Mouse (Mus musculus) intestine, embryonic 15.5 days (tissue): ENCODE measurements around the gene 4930595D18Rik. TPM values are rescaled to one million over a fixed set of nuclear protein-coding genes. Genes with fewer than 3 reads are reported as not detected.
A peak's percentile ranks its signal among the peaks of the same experiment; 100 is the strongest.

Source experiments
- ATAC-seq: fragments of 200-750 bp; cut with Nextera tagmentation; 2 replicates; pipeline ENCODE4 v1.8.0; 2017; ENCODE audit warnings: moderate TSS enrichment, moderate library complexity
- H3K27ac ChIP-seq: fragments of 300-500 bp; sonication (generic); 2 replicates; pipeline ENCODE4 v1.5.1; 2015; ENCODE audit warnings: mild to moderate bottlenecking, inconsistent platforms
- H3K27me3 ChIP-seq: fragments of 300-500 bp; sonication (generic); replicated peaks from 2 replicates; pipeline ENCODE4 v1.6.1; 2015; ENCODE audit warnings: inconsistent platforms
- H3K36me3 ChIP-seq: fragments of 300-500 bp; sonication (generic); 2 replicates; pipeline ENCODE4 v1.6.1; 2015; ENCODE audit warnings: inconsistent platforms
- H3K4me1 ChIP-seq: fragments of 300-500 bp; sonication (generic); replicated peaks from 2 replicates; pipeline ENCODE4 v1.6.1; 2015; ENCODE audit warnings: inconsistent platforms
- H3K4me2 ChIP-seq: fragments of 300-500 bp; sonication (generic); replicated peaks from 2 replicates; pipeline ENCODE4 v1.6.1; 2015; ENCODE audit warnings: mild to moderate bottlenecking, inconsistent platforms
- H3K4me3 ChIP-seq: fragments of 300-500 bp; sonication (generic); replicated peaks from 2 replicates; pipeline ENCODE4 v1.5.1; 2015; ENCODE audit warnings: inconsistent platforms
- H3K9ac ChIP-seq: fragments of 300-500 bp; sonication (generic); 2 replicates; pipeline ENCODE4 v1.6.1; 2015; ENCODE audit warnings: inconsistent platforms
- H3K9me3 ChIP-seq: fragments of 300-500 bp; sonication (generic); 2 replicates; pipeline ENCODE4 v1.6.1; 2016; ENCODE audit warnings: inconsistent platforms
- WGBS: fragments of 180-500 bp; shearing (Covaris S2); methylation state at CpG from one replicate; pipeline ENCODE4 v1.1.7; 2015; 5-methylcytosine and 5-hydroxymethylcytosine counted together
- polyA plus RNA-seq: library from polyadenylated mRNA; unstranded; fragments of >200 nt; fragmentation: Nextera tagmentation; extraction: Ambion mirVana; gene quantifications from 2 replicates; pipeline ENCODE4 v1.2.1, GENCODE M21; 2015

Gene 4930595D18Rik
- polyA plus RNA-seq = not detected in 2 replicates

DNA sequence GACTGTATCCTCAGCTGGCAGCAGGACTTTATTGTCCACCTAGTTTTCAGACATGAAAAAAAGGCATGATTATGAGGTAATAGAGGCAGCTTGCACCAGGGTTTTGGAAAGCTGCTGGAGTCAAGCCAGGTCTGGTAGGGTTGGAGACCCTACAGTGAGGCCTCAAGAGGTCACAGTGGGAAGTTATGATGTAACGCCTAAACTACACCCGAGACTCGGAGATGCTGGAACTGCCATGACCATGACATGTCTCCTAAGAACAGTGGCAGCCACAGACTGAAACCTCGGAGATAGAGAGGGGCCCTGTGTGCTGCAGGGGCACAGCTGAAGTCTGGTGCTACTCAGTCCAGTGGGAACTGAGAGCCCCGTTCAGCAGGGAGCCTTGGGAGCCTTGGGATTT is at the start of gene 4930595D18Rik:
4930595D18Rik (minus strand) TSS at position 16 of the 400 bp plus-strand sequence.
- 75% methylated on average over 5 of the region's 5 CpGs for WGBS
- Histone ChIP-seq H3K9me3 (no peaks in the 10 kb centered on the region), H3K36me3 (no peaks in the 10 kb centered on the region), H3K4me3 (no peak within 1 kb of the TSS), H3K27ac (no peak within 1 kb of the TSS), H3K4me1 (no peaks in the 10 kb centered on the region), H3K27me3 (no peaks in the 10 kb centered on the region), H3K4me2 (no peak within 1 kb of the TSS), H3K9ac (no peak within 1 kb of the TSS)
- no peak for ATAC-seq

DNA sequence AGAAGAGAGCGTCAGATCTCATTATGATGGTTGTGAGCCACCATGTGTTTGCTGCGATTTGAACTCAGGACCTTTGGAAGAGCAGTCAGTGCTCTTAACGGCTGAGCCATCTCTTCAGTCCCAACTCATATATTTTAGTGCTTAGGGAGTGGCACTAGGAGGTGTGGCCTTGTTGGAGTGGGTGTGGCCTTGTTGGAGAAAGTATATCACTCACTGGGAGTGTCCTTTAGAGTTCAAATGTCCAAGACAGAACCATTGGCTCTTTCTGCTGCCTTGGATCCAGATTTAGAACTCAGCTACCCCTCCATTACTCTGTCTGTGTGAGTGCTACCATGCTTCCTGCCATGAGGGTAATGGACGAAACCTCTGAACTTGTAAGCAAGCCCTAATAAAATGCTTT is 49.5 kb upstream of the 4930595D18Rik start:
- no peaks in the 10 kb centered on the region for H3K27me3 ChIP-seq
- no peak overlapping the region for H3K4me3 ChIP-seq
- H3K27ac ChIP-seq = no peak overlapping the region
- no peaks in the 10 kb centered on the region for H3K9me3 ChIP-seq
- ATAC-seq = peak; percentile 81
- no peak overlapping the region for H3K9ac ChIP-seq
- H3K36me3 ChIP-seq = no peaks in the 10 kb centered on the region
- H3K4me2 ChIP-seq = no peak overlapping the region
- no peaks in the 10 kb centered on the region for H3K4me1 ChIP-seq
- WGBS = 80% methylated on average over 4 of the region's 4 CpGs

DNA sequence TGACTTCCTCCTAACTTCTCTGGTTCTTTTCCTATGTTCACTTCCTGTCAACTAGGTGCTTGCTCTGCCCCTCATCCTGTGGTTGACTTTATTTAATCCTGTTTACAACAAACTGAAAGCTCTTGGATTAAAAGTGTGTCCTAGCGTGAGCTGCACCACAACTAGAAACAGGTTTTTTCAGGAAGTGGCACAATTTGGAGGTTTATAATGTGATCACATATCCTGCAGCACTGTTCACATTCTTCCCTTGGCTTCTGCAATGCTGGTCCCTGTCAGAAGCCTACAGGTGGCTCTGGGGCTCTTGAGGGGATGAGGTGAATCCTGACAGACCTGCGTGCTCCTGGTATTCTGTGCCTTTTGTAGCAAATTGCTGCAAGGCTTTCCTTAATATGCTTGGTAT is 46.5 kb upstream of the 4930595D18Rik start:
- 85% methylated on average over 2 of the region's 2 CpGs for WGBS
- Histone ChIP-seq H3K36me3 (no peaks in the 10 kb centered on the region), H3K4me3 (no peak overlapping the region), H3K4me2 (no peak overlapping the region), H3K9me3 (no peaks in the 10 kb centered on the region), H3K27ac (no peak overlapping the region), H3K9ac (no peak overlapping the region), H3K27me3 (no peaks in the 10 kb centered on the region), H3K4me1 (no peaks in the 10 kb centered on the region)
- ATAC-seq = no peak

DNA sequence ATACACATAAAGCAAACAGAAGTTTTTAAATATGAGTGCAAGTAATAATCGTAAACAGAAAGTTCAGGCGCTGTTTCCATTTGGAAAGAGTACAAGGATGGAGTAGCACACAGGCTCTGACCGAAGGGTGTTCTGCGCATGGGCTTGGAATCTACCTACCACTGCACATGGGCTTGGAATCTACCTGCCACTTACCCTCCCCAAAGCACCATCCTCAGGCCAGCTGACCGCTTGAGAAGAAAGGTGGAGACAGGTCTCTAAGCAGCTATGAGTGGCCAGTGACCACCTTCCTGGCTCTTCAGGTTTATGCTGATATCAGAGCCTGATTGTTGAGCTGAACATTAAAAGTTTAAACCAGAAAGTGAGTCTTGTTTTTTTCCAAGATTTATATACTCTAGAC is 44.2 kb upstream of the 4930595D18Rik start:
- no peaks in the 10 kb centered on the region for H3K4me1 ChIP-seq
- ATAC-seq = no peak
- WGBS = 92% methylated on average over 5 of the region's 5 CpGs

DNA sequence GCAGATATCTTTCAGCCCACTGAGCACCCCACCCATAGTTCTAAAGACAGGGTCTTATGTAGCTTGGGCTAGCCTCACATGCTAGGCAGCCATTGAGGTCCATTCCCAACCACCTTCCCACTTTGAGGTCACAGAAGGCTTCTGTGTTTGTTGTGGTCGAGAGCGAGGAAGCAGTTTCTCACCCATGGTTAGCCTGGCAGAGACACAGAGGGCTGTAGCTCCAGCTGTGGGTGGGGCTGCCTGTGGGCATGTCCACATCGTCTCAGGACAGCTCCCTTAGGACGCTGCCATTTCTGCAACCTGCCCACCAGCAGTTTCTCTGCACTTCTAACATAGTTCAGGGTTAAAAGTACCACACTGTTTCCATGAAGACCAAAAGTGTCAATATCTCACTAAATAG is 43.1 kb upstream of the 4930595D18Rik start:
- H3K9me3 ChIP-seq = no peaks in the 10 kb centered on the region
- H3K4me3 ChIP-seq = no peak overlapping the region
- no peaks in the 10 kb centered on the region for H3K27me3 ChIP-seq
- 81% methylated on average over 4 of the region's 4 CpGs for WGBS
- H3K4me2 ChIP-seq = no peak overlapping the region
- H3K9ac ChIP-seq = no peak overlapping the region
- peaks cover 1% of the 10 kb centered on the region; the same call in 1 of the 2 replicates for H3K36me3 ChIP-seq
- H3K4me1 ChIP-seq = no peaks in the 10 kb centered on the region
- no peak overlapping the region for H3K27ac ChIP-seq
- ATAC-seq = no peak

More for the DNA sequence above, 44.2 kb upstream of the 4930595D18Rik start:
- no peak overlapping the region for H3K9ac ChIP-seq
- H3K36me3 ChIP-seq = no peaks in the 10 kb centered on the region
- no peak overlapping the region for H3K4me2 ChIP-seq
- no peaks in the 10 kb centered on the region for H3K27me3 ChIP-seq
- H3K9me3 ChIP-seq = no peaks in the 10 kb centered on the region
- H3K27ac ChIP-seq = no peak overlapping the region
- no peak overlapping the region for H3K4me3 ChIP-seq

DNA sequence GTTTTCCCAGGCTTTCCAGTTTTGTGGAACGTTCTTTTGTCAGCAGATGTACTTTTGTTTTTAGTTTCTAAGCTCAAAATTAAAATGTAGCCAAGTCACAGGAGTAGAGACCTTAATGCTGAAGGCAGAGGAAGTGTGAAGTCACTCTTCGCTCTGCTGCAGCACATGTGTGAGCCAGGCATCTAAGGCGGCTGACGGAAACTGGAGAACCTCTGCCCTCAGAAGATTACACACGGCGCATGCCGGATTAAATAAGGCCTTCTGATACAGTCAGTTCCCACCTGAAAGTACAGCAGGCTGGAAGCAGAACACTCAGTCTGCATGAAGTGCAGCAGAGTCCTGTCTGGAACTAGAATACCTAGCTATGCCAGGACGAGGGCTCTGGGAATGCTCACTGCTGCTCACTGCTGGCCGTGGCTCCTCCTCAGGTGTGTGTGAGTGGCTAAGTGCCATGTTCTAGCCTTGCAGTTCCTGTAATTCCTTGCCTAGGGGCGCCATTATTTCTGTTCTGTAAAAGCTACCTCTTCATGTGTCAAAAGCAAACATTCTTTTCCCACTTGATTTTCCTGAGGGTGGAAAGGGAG is 41.0 kb upstream of the 4930595D18Rik start:
- WGBS = 69% methylated on average over 10 of the region's 10 CpGs
- Histone ChIP-seq H3K4me3 (no peak overlapping the region), H3K36me3 (peaks cover 10% of the 10 kb centered on the region; the same call in 1 of the 2 replicates), H3K27me3 (no peaks in the 10 kb centered on the region), H3K9me3 (no peaks in the 10 kb centered on the region), H3K9ac (no peak overlapping the region), H3K27ac (no peak overlapping the region), H3K4me2 (no peak overlapping the region), H3K4me1 (no peaks in the 10 kb centered on the region)
- no peak for ATAC-seq

DNA sequence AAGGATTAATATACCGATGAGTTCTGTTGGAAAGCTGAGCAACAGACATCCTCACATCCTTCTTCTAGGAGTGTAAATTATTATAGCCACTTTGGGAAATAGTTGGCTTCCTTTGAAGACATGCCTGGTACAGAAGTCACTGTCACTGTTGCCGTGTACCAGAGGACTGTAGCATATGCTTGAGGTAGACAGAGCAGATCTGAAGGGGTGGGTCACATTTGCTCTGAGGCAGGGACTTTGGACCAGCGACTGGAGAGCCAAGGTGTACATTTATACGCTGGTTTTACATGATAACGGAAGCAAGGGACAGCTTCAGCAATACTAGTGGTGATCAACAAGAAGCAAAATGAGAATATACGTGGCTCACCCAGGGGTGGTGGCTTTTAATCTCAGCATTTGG is 34.6 kb upstream of the 4930595D18Rik start:
- Histone ChIP-seq H3K36me3 (peaks cover 10% of the 10 kb centered on the region; the same call in 1 of the 2 replicates), H3K9me3 (no peaks in the 10 kb centered on the region), H3K4me1 (no peaks in the 10 kb centered on the region), H3K27me3 (no peaks in the 10 kb centered on the region), H3K4me3 (no peak overlapping the region), H3K4me2 (no peak overlapping the region), H3K27ac (no peak overlapping the region), H3K9ac (no peak overlapping the region)
- 80% methylated on average over 6 of the region's 6 CpGs for WGBS
- 0 out of 2 replicates have a peak, but pooled peaks have one; percentile 51 for ATAC-seq

DNA sequence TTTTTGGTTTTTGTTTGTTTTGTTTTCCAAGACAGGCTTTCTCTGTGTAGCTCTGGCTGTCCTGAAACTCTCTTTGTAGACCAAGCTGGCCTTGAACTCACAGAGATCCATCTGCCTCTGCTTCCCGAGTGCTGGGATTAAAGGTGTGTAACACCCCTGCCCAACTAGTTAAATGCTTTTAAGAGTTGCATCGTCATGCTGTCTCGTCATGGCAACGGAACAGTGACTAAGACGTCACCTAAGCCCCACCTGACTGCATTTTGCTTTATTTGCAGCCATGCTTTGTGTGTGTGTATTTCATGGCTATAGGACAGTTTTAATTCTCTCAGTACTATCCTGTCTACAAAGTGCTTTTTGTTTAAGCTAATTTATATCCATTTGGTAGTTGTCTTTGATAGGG is 27.4 kb upstream of the 4930595D18Rik start:
- Histone ChIP-seq H3K4me3 (no peak overlapping the region), H3K4me2 (no peak overlapping the region), H3K9ac (no peak overlapping the region), H3K9me3 (no peaks in the 10 kb centered on the region), H3K4me1 (no peaks in the 10 kb centered on the region), H3K36me3 (0 out of 2 replicates have a peak, but pooled peaks cover 3% of the 10 kb centered on the region), H3K27me3 (no peaks in the 10 kb centered on the region), H3K27ac (no peak overlapping the region)
- 84% methylated on average over 5 of the region's 5 CpGs for WGBS
- ATAC-seq = no peak

DNA sequence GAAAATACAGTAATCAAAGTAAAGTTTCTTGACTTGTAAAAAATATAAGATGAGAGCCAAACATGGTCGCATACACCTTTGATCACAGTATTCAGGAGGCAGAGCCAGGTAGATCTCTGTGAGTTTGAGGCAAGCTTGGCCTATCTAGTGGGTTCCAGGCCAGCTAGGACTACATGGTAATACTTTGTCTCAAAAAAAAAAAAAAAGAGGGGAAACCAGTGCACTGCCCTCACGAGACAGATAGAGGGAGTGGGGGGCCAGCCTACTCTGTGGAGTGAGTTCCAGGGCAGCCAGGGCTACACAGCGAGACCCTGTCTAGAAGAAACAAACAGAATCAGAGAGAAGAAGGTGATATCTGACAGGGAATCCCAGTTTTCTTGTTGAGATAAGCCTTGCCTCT is 23.4 kb upstream of the 4930595D18Rik start:
- no peak for ATAC-seq
- H3K27ac ChIP-seq = no peak overlapping the region
- H3K4me3 ChIP-seq = no peak overlapping the region
- H3K9me3 ChIP-seq = no peaks in the 10 kb centered on the region
- WGBS = 70% methylated on average over 3 of the region's 3 CpGs
- no peaks in the 10 kb centered on the region for H3K4me1 ChIP-seq
- H3K9ac ChIP-seq = no peak overlapping the region
- H3K4me2 ChIP-seq = no peak overlapping the region
- H3K36me3 ChIP-seq = 0 out of 2 replicates have a peak, but pooled peaks cover 3% of the 10 kb centered on the region
- no peaks in the 10 kb centered on the region for H3K27me3 ChIP-seq

DNA sequence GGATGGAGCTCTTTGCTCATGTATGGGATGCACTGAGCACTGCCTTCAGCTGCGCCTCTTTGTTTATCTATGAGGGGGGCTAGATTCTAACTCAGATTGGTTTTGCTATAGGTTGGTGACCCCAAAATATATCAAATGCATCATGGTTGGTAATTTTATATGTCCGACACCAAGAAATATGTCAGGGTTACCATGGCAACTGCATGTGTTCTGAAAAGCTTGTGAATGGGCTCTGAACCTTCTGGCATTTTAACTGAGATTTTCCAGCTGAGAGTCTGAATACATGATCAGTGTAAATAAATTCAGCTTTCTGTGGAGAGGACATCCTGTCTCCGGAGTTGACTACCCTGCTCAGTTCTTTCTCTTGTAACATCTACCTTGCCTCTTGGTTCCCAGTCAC is 19.7 kb upstream of the 4930595D18Rik start:
- Histone ChIP-seq H3K4me2 (no peak overlapping the region), H3K27ac (no peak overlapping the region), H3K9ac (no peak overlapping the region), H3K27me3 (no peaks in the 10 kb centered on the region), H3K9me3 (no peaks in the 10 kb centered on the region), H3K4me1 (no peaks in the 10 kb centered on the region), H3K36me3 (0 out of 2 replicates have a peak, but pooled peaks cover under 1% of the 10 kb centered on the region), H3K4me3 (no peak overlapping the region)
- ATAC-seq = no peak
- 69% methylated on average over 3 of the region's 3 CpGs for WGBS

DNA sequence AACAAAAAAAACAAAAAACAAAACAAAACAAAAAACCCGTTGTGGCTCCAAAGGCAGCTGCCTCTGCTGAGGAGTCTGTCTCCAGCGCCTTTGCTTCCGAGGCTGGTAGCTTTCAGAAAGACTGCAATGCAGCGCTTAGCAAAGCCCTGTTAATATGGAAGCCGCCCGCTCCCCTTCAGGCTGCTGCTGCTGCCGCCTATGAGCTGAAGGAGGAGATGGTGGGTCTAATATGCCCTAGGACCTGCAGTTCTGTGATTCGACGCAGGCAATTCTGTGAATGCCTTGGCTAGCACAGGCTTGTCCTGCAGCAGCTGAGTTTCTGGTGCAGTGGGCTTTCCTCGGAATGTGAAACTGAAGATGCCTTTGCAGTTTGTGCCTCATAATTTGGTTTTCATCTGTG is 18.8 kb upstream of the 4930595D18Rik start:
- no peak for ATAC-seq
- H3K27me3 ChIP-seq = no peaks in the 10 kb centered on the region
- H3K4me2 ChIP-seq = no peak overlapping the region
- no peaks in the 10 kb centered on the region for H3K36me3 ChIP-seq
- no peaks in the 10 kb centered on the region for H3K9me3 ChIP-seq
- no peak overlapping the region for H3K4me3 ChIP-seq
- no peaks in the 10 kb centered on the region for H3K4me1 ChIP-seq
- H3K9ac ChIP-seq = no peak overlapping the region
- H3K27ac ChIP-seq = no peak overlapping the region
- 71% methylated on average over 10 of the region's 10 CpGs for WGBS

DNA sequence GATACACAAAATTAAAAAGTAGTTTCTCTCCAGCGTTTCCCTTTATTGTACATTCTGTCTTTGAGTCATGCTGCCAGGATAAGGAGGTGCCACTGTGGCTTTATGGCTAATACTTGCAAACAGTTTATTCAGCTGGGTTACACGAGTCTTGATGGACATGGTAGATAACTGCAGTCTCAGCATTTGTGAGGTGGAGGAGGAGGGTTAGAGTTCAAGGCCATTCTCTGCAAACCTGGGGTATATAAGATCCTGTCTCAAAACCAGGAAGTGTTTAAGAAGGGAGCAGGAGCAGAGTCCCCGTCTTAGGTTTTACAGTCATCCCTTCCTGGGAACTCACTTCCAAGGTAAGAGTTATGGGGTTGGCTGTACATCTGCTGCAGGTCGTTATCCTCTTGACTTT is 12.3 kb upstream of the 4930595D18Rik start:
- no peak overlapping the region for H3K27ac ChIP-seq
- H3K4me3 ChIP-seq = no peak overlapping the region
- peaks cover 11% of the 10 kb centered on the region for H3K4me1 ChIP-seq
- ATAC-seq = 0 out of 2 replicates have a peak, but pooled peaks have one; percentile 56
- no peak overlapping the region for H3K4me2 ChIP-seq
- H3K9ac ChIP-seq = no peak overlapping the region
- no peaks in the 10 kb centered on the region for H3K36me3 ChIP-seq
- WGBS = 60% methylated on average over 4 of the region's 4 CpGs
- no peaks in the 10 kb centered on the region for H3K9me3 ChIP-seq
- H3K27me3 ChIP-seq = no peaks in the 10 kb centered on the region

DNA sequence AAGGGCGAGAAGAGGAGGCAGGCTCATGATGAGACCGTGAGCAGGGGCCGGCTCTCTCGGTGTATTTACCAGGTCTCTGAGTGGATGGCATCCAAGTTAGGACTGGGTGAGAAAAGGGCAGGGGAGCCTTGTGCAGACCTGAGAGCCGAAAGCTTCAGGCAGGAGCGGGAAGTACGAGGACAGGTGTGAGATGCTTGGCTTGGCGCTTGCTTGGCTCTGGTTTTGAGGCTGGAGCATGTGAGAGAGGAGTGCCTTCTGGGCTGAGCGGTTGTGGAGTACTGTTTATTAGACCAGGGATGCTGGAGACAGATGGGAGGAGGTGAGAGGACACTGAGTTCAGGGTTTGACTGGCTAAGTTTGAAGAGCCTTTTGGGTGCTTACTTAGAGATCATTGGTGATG is 9.0 kb upstream of the 4930595D18Rik start:
- Histone ChIP-seq H3K9me3 (no peaks in the 10 kb centered on the region), H3K4me2 (no peak overlapping the region), H3K4me1 (peaks cover 11% of the 10 kb centered on the region), H3K4me3 (no peak overlapping the region), H3K27ac (no peak overlapping the region), H3K9ac (no peak overlapping the region), H3K27me3 (no peaks in the 10 kb centered on the region), H3K36me3 (no peaks in the 10 kb centered on the region)
- ATAC-seq = no peak
- 65% methylated on average over 9 of the region's 9 CpGs for WGBS
